Mouse (Mus musculus): ENCODE measurements around the gene Enpp1. TPM values are rescaled to one million over a fixed set of nuclear protein-coding genes. Genes with fewer than 3 reads are reported as not detected.
A peak's percentile ranks its signal among the peaks of the same experiment; 100 is the strongest.

The Enpp1 gene
- polyA plus RNA-seq, 1 experiment from 2014 or later = 1.9 TPM

- no peak overlapping the region for H3K9ac ChIP-seq
- no peak overlapping the region for H3K4me3 ChIP-seq
- H3K4me2 ChIP-seq (replicated peaks) = no peak overlapping the region
- no peak overlapping the region for H3K27ac ChIP-seq
- H3K4me1 ChIP-seq = no peaks in the 10 kb centered on the region; the same call in 1 of the 2 replicates
- no peaks in the 10 kb centered on the region for H3K27me3 ChIP-seq
- H3K9me3 ChIP-seq = no peaks in the 10 kb centered on the region
- no peaks in the 10 kb centered on the region for H3K36me3 ChIP-seq
- ATAC-seq (ENCODE audit: insufficient number of reproducible peaks, insufficient read depth, low FRiP score, low TSS enrichment) = no peak
- 87% methylated on average over 5 of the region's 5 CpGs for WGBS
Measured at GRCm38 (mm10) chr10:24735027-24735777, 23.2 kb upstream of the Enpp1 start.

DNA sequence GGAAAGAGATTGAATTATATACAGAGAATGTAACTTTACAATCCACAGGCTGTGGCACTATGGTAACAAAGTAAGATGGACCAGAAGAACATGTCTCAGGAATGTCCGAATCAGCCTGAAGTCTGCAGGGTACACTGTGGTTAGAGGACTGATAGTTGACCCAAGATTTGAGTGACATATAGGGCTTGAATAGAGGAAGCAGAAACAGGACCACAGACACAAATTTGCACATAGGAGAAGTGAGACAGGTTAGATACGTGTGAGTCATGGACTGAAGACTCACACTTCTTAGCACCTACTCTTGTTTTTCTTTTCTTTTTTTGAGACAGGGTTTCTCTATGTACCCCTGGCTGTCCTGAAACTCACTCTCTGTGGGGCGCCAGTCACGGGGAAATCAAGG is 15.5 kb upstream of the Enpp1 start:
- WGBS = 86% methylated on average over 4 of the region's 4 CpGs
- Histone ChIP-seq H3K4me2 (replicated peaks) (no peak overlapping the region), H3K27ac (no peak overlapping the region), H3K4me1 (no peaks in the 10 kb centered on the region), H3K9ac (no peak overlapping the region), H3K4me3 (no peak overlapping the region), H3K27me3 (no peaks in the 10 kb centered on the region), H3K9me3 (no peaks in the 10 kb centered on the region), H3K36me3 (no peaks in the 10 kb centered on the region)
- ATAC-seq (ENCODE audit: insufficient number of reproducible peaks, insufficient read depth, low FRiP score, low TSS enrichment) = no peak

GRCm38 (mm10) chr10:24725197-24725596 is 13.2 kb upstream of the Enpp1 start:
- no peak for ATAC-seq (ENCODE audit: insufficient number of reproducible peaks, insufficient read depth, low FRiP score, low TSS enrichment)
- no peaks in the 10 kb centered on the region for H3K36me3 ChIP-seq

GRCm38 (mm10) chr10:24721841-24722240 is 9.9 kb upstream of the Enpp1 start:
- no peaks in the 10 kb centered on the region for H3K36me3 ChIP-seq
- H3K4me3 ChIP-seq = no peak overlapping the region
- 90% methylated on average over 3 of the region's 3 CpGs for WGBS
- H3K4me1 ChIP-seq = no peaks in the 10 kb centered on the region
- no peak for ATAC-seq (ENCODE audit: insufficient number of reproducible peaks, insufficient read depth, low FRiP score, low TSS enrichment)
- no peak overlapping the region for H3K4me2 ChIP-seq (replicated peaks)
- no peaks in the 10 kb centered on the region for H3K27me3 ChIP-seq
- H3K9me3 ChIP-seq = no peaks in the 10 kb centered on the region
- H3K27ac ChIP-seq = no peak overlapping the region
- H3K9ac ChIP-seq = no peak overlapping the region

More at GRCm38 (mm10) chr10:24725197-24725596, 13.2 kb upstream of the Enpp1 start:
- Histone ChIP-seq H3K9ac (no peak overlapping the region), H3K4me1 (no peaks in the 10 kb centered on the region), H3K27ac (no peak overlapping the region), H3K4me3 (no peak overlapping the region), H3K4me2 (replicated peaks) (no peak overlapping the region), H3K9me3 (no peaks in the 10 kb centered on the region), H3K27me3 (no peaks in the 10 kb centered on the region)
- WGBS = 69% methylated on average over 2 of the region's 2 CpGs

GRCm38 (mm10) chr10:24719383-24719782 is 7.4 kb upstream of the Enpp1 start:
- no peaks in the 10 kb centered on the region for H3K36me3 ChIP-seq
- 81% methylated on average over 4 of the region's 4 CpGs for WGBS
- H3K9ac ChIP-seq = no peak overlapping the region
- H3K27me3 ChIP-seq = no peaks in the 10 kb centered on the region
- H3K9me3 ChIP-seq = no peaks in the 10 kb centered on the region
- no peak overlapping the region for H3K27ac ChIP-seq
- H3K4me2 ChIP-seq (replicated peaks) = no peak overlapping the region
- no peaks in the 10 kb centered on the region for H3K4me1 ChIP-seq
- no peak overlapping the region for H3K4me3 ChIP-seq
- ATAC-seq (ENCODE audit: insufficient number of reproducible peaks, insufficient read depth, low FRiP score, low TSS enrichment) = no peak

DNA sequence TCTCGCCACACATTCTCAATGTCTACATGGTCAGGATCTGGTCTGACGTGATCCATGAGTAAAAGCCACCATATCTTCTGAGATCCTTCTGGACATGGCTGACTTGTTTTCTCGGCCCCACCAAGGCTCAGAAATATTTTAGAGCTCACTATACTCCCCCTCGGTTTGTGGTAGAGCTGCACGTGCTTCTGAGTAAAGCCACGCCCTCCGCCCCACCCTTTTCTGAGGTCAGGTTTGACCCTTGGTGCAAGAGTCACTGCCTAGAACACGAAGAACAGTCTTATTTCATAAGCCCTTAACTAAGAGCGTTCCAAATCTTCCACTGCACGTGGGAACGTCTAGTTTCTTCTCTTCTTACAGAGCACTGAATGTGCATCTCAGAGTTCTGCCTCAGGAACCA is 6.8 kb upstream of the Enpp1 start:
- 57% methylated on average over 11 of the region's 11 CpGs for WGBS
- Histone ChIP-seq H3K4me2 (replicated peaks) (no peak overlapping the region), H3K27me3 (no peaks in the 10 kb centered on the region), H3K27ac (no peak overlapping the region), H3K4me1 (no peaks in the 10 kb centered on the region), H3K9ac (no peak overlapping the region), H3K4me3 (no peak overlapping the region), H3K9me3 (no peaks in the 10 kb centered on the region), H3K36me3 (no peaks in the 10 kb centered on the region)
- no peak for ATAC-seq (ENCODE audit: insufficient number of reproducible peaks, insufficient read depth, low FRiP score, low TSS enrichment)

DNA sequence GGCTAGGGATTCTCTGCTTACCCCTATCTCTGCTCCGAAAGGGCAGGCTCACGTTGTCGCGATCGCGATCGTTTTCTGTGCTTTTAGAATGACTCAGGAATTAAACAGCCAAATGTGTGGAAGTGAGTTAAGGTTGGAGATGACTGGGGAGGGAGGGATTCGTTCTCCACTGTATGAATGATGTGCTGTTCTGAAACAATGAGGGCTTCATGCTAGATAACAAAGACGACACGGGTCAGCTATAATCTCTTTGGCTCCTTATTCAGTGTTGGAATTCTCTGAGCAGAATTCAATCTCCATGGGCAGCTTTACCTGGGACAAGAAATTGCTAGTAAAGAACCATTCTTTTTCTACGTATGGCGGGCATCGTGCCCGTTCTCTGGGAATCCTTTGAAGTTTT is 6.1 kb upstream of the Enpp1 start:
- WGBS = 43% methylated on average over 14 of the region's 14 CpGs
- ATAC-seq (ENCODE audit: insufficient number of reproducible peaks, insufficient read depth, low FRiP score, low TSS enrichment) = no peak
- H3K4me2 ChIP-seq (replicated peaks) = no peak overlapping the region
- H3K27ac ChIP-seq = no peak overlapping the region
- H3K9ac ChIP-seq = no peak overlapping the region
- no peaks in the 10 kb centered on the region for H3K4me1 ChIP-seq
- H3K36me3 ChIP-seq = no peaks in the 10 kb centered on the region
- H3K4me3 ChIP-seq = no peak overlapping the region
- peaks cover under 1% of the 10 kb centered on the region; the same call in 1 of the 2 replicates for H3K27me3 ChIP-seq
- no peaks in the 10 kb centered on the region for H3K9me3 ChIP-seq

- H3K9ac ChIP-seq = no peak overlapping the region
- H3K27me3 ChIP-seq = peaks cover 16% of the 10 kb centered on the region
- no peak overlapping the region for H3K27ac ChIP-seq
- H3K4me1 ChIP-seq = no peaks in the 10 kb centered on the region
- no peak overlapping the region for H3K4me2 ChIP-seq (replicated peaks)
- H3K4me3 ChIP-seq = no peak overlapping the region
- H3K9me3 ChIP-seq = no peaks in the 10 kb centered on the region
- WGBS = 74% methylated on average over 5 of the region's 5 CpGs
- no peaks in the 10 kb centered on the region for H3K36me3 ChIP-seq
- no peak for ATAC-seq (ENCODE audit: insufficient number of reproducible peaks, insufficient read depth, low FRiP score, low TSS enrichment)
Measured at GRCm38 (mm10) chr10:24716232-24716631, 4.3 kb upstream of the Enpp1 start.

- peaks cover 25% of the 10 kb centered on the region for H3K27me3 ChIP-seq
- ATAC-seq (ENCODE audit: insufficient number of reproducible peaks, insufficient read depth, low FRiP score, low TSS enrichment) = no peak
- 75% methylated on average over 5 of the region's 5 CpGs for WGBS
Measured at GRCm38 (mm10) chr10:24712901-24713300, 942 bp upstream of the Enpp1 start.

GRCm38 (mm10) chr10:24712367-24712761 is 405 bp upstream of the Enpp1 start:
- no peak overlapping the region for H3K27ac ChIP-seq
- no peak for ATAC-seq (ENCODE audit: insufficient number of reproducible peaks, insufficient read depth, low FRiP score, low TSS enrichment)
- H3K4me1 ChIP-seq = no peaks in the 10 kb centered on the region
- peaks cover 25% of the 10 kb centered on the region for H3K27me3 ChIP-seq
- H3K36me3 ChIP-seq = no peaks in the 10 kb centered on the region
- no peaks in the 10 kb centered on the region for H3K9me3 ChIP-seq
- H3K4me3 ChIP-seq = peak overlapping the region; percentile 62
- H3K9ac ChIP-seq = peak overlapping the region; percentile 55
- WGBS = 17% methylated on average over 15 of the region's 15 CpGs
- H3K4me2 ChIP-seq (replicated peaks) = peak overlapping the region; percentile 99

More at GRCm38 (mm10) chr10:24712901-24713300, 942 bp upstream of the Enpp1 start:
- Histone ChIP-seq H3K4me3 (no peak overlapping the region), H3K27ac (no peak overlapping the region), H3K9ac (no peak overlapping the region), H3K4me2 (replicated peaks) (no peak overlapping the region), H3K36me3 (no peaks in the 10 kb centered on the region), H3K9me3 (no peaks in the 10 kb centered on the region), H3K4me1 (no peaks in the 10 kb centered on the region)

DNA sequence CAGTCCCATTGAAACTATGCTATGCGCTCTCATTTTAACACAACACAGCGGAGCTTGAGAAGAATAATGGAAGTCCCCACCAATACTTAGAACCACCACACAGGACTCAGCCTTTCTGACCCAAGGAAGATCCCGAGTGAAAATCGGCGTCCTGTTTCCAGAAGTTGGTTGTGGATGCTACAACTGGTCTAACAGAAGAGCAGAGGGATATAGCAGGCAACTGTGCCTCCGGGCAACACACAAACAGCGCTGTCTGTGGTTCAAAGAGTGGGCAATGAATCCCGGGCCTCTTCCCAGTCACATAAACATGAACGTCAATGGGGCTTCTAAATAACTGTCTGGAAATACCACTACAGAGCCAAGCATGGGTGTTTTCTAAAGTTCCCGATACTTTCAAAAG is 888 bp downstream of the Enpp1 start:
- ATAC-seq (ENCODE audit: insufficient number of reproducible peaks, insufficient read depth, low FRiP score, low TSS enrichment) = no peak
- 19% methylated on average over 10 of the region's 10 CpGs for WGBS
- H3K36me3 ChIP-seq = no peaks in the 10 kb centered on the region
- H3K27me3 ChIP-seq = peaks cover 25% of the 10 kb centered on the region
- H3K4me1 ChIP-seq = no peaks in the 10 kb centered on the region
- no peaks in the 10 kb centered on the region for H3K9me3 ChIP-seq
- peak overlapping the region; percentile 99 for H3K4me2 ChIP-seq (replicated peaks)
- H3K4me3 ChIP-seq = peak overlapping the region; percentile 62
- 0 out of 2 replicates have a peak overlapping the region, but pooled peaks have one; percentile 55 for H3K9ac ChIP-seq
- no peak overlapping the region for H3K27ac ChIP-seq

DNA sequence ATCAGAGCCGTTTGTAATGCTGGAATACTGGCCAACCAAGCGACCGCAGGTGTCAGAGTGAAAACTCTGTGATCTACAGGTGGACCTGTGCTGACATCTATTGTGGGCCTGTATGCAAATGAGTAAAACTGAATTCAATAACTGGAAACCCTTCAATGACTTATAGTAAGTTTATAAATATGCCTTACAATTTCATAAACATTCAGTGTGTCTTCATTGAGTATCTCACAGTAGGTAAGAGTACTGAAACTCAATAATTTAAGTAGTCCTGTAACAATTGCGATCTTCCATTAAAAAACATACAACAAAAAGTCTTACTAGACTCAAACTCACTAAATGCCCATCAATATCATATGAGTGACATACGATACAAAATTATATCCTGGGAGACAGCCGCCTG is 1.6 kb downstream of the Enpp1 start:
- Histone ChIP-seq H3K27me3 (peaks cover 25% of the 10 kb centered on the region), H3K36me3 (no peaks in the 10 kb centered on the region), H3K9me3 (no peaks in the 10 kb centered on the region), H3K4me1 (no peaks in the 10 kb centered on the region), H3K9ac (no peak overlapping the region), H3K27ac (no peak overlapping the region), H3K4me3 (no peak overlapping the region), H3K4me2 (replicated peaks) (no peak overlapping the region)
- ATAC-seq (ENCODE audit: insufficient number of reproducible peaks, insufficient read depth, low FRiP score, low TSS enrichment) = no peak
- 88% methylated on average over 6 of the region's 6 CpGs for WGBS

Measured in embryonic facial prominence, embryonic 12.5 days (tissue).